Mouse (Mus musculus): ENCODE results near the gene Tap2. TPM values are rescaled to one million over a fixed set of nuclear protein-coding genes. Genes with fewer than 3 reads are reported as not detected.

The Tap2 gene
- total and polyA plus RNA-seq, 2 experiments from 2014 or later = 3.3 to 7.5 TPM

DNA sequence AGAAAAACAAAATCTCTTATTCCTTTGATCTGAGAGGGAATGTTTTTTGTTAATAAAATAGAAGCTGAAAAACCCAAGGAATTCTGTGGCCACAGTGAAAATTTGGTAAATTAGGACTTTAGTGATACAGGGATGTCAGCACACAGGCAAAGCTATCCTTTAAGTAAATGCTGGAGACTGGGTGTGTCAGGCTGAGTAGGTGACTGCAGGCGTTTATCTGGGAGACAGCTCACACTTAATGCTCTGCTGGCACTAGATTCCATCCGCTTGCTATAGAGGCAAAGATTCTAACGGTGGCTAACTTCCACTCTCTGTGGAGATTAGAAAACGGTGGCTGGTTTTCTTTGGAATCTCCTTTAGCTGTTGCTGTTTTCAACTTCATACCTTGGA, 32.8 kb upstream of the Tap2 start:
- WGBS = 13% methylated on average over 4 of the region's 4 CpGs
- Histone ChIP-seq H3K27me3 (ENCODE audit: control insufficient read depth, insufficient read depth, low read length) (0 out of 2 replicates have a peak, but pooled peaks cover 3% of the 10 kb centered on the region), H3K36me3 (replicated peaks; ENCODE audit: control insufficient read depth, insufficient read depth, low read length) (no peaks in the 10 kb centered on the region), H3K9me3 (replicated peaks; ENCODE audit: control insufficient read depth, low read length) (peaks cover 2% of the 10 kb centered on the region; the same call in 1 of the 2 replicates), H3K9ac (replicated peaks; ENCODE audit: low read depth, low read length) (no peak overlapping the region), H3K4me1 (ENCODE audit: control insufficient read depth, insufficient read depth) (no peaks in the 10 kb centered on the region), H3K27ac (ENCODE audit: low read depth) (no peak overlapping the region), H3K4me2 (ENCODE audit: low read depth, low read length) (no peak overlapping the region), H3K4me3 (ENCODE audit: low read depth, low read length) (no peak overlapping the region)
- DNase-seq (ENCODE audit: low spot score) = no peak
- ATAC-seq (ENCODE audit: insufficient read depth, low read depth) = no peak
- TF ChIP-seq CTCF (IDR thresholded peaks at IDR 0.05; ENCODE audit: low read depth) (no peak), EP300 (IDR thresholded peaks at IDR 0.05; ENCODE audit: low read depth) (no peak)

DNA sequence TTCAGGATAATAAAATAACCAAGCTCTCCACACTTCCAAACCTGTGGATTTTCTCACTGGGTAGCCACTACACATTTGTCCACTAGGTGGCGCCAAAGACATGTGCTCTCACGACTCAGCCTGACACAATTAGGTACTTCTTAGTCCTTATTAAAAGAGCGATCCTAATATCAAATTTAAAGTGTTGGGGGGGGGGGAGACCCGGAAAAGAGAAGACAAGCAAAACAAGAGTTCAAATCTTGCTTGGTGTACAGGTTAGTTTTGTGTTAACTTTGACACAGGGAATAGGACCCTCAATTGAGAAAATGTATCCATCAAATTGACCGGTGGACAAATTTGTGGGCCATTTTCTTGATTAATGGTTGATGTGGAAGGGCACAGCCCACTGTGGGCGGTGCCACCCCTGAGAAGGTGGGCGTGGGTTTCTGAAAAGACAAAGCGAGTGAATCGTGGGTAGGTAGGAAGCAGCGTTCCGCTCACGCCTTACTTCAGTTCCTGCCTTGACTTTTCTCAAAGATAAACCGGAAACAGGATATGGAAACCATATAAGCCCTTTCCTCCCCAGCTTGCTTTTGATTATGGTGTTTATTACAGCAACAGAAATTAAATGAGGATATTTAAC, 32.3 kb upstream of the Tap2 start:
- ATAC-seq (ENCODE audit: insufficient read depth, low read depth) (peak; percentile 53; the same call in 1 of the 2 replicates), DNase-seq (ENCODE audit: low spot score) (peak; percentile 37)
- TF ChIP-seq EP300 (IDR thresholded peaks at IDR 0.05; ENCODE audit: low read depth) = no peak
- TF ChIP-seq CTCF (IDR thresholded peaks at IDR 0.05; ENCODE audit: low read depth) = peak; percentile 97
- Histone ChIP-seq H3K4me3 (ENCODE audit: low read depth, low read length) (no peak overlapping the region), H3K36me3 (replicated peaks; ENCODE audit: control insufficient read depth, insufficient read depth, low read length) (no peaks in the 10 kb centered on the region), H3K4me1 (ENCODE audit: control insufficient read depth, insufficient read depth) (no peaks in the 10 kb centered on the region), H3K9ac (replicated peaks; ENCODE audit: low read depth, low read length) (no peak overlapping the region), H3K9me3 (replicated peaks; ENCODE audit: control insufficient read depth, low read length) (no peaks in the 10 kb centered on the region), H3K27me3 (ENCODE audit: control insufficient read depth, insufficient read depth, low read length) (0 out of 2 replicates have a peak, but pooled peaks cover 3% of the 10 kb centered on the region), H3K4me2 (ENCODE audit: low read depth, low read length) (peak overlapping the region; percentile 28; the same call in 1 of the 2 replicates), H3K27ac (ENCODE audit: low read depth) (no peak overlapping the region)
- WGBS = 37% methylated on average over 13 of the region's 13 CpGs

DNA sequence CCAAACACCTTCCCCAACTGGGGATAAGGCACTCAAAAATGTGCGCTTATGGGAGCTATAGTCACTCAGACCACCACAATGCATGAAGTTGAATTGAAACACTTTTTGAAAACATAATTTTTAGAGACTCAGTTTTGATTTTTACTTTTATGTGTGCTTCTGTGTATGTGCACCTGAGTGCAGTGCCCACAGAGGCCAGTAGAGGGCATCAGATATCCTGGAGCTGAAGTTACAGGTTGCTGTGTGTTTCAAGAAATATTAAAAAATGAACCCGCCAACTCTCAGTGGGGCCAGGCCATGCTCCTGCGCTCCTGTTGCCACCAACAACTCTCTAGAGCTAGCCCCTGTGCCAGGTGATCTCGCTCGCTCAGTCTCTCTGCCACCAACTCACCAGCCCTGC, 30.8 kb upstream of the Tap2 start:
- TF ChIP-seq EP300 (IDR thresholded peaks at IDR 0.05; ENCODE audit: low read depth) = no peak
- TF ChIP-seq CTCF (IDR thresholded peaks at IDR 0.05; ENCODE audit: low read depth) = no peak
- no peak for ATAC-seq (ENCODE audit: insufficient read depth, low read depth)
- no peak overlapping the region for H3K4me2 ChIP-seq (ENCODE audit: low read depth, low read length)
- 93% methylated on average over 5 of the region's 5 CpGs for WGBS
- H3K36me3 ChIP-seq (replicated peaks; ENCODE audit: control insufficient read depth, insufficient read depth, low read length) = no peaks in the 10 kb centered on the region
- H3K4me3 ChIP-seq (ENCODE audit: low read depth, low read length) = no peak overlapping the region
- 0 out of 2 replicates have a peak, but pooled peaks cover 3% of the 10 kb centered on the region for H3K27me3 ChIP-seq (ENCODE audit: control insufficient read depth, insufficient read depth, low read length)
- no peak for DNase-seq (ENCODE audit: low spot score)
- H3K4me1 ChIP-seq (ENCODE audit: control insufficient read depth, insufficient read depth) = no peaks in the 10 kb centered on the region
- H3K9ac ChIP-seq (replicated peaks; ENCODE audit: low read depth, low read length) = no peak overlapping the region
- no peak overlapping the region for H3K27ac ChIP-seq (ENCODE audit: low read depth)
- H3K9me3 ChIP-seq (replicated peaks; ENCODE audit: control insufficient read depth, low read length) = peaks cover 8% of the 10 kb centered on the region; the same call in 1 of the 2 replicates

DNA sequence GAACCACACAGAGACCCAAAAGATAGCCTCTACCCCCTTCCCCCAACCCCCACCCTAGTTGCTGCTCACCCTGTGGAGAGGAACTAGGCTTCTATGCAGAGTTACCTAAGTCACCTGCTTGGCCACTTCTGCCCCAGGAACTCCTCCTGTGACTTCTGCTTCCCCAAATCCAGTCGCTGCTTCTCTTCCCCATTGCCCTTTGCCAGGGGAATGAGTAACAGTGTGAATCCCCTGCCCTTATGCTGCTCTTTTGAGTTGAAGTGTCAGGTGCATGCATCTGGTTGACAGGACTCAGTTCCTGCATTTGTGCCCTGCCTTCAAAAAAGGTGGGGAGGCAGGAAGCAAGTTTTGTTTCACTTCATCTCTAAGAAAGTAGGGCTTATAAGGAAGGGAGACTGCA, 29.3 kb upstream of the Tap2 start:
- H3K9me3 ChIP-seq (replicated peaks; ENCODE audit: control insufficient read depth, low read length) = peaks cover 8% of the 10 kb centered on the region; the same call in 1 of the 2 replicates
- no peak for ATAC-seq (ENCODE audit: insufficient read depth, low read depth)
- H3K4me1 ChIP-seq (ENCODE audit: control insufficient read depth, insufficient read depth) = no peaks in the 10 kb centered on the region
- H3K36me3 ChIP-seq (replicated peaks; ENCODE audit: control insufficient read depth, insufficient read depth, low read length) = no peaks in the 10 kb centered on the region
- no peak overlapping the region for H3K4me2 ChIP-seq (ENCODE audit: low read depth, low read length)
- H3K9ac ChIP-seq (replicated peaks; ENCODE audit: low read depth, low read length) = no peak overlapping the region
- 0 out of 2 replicates have a peak, but pooled peaks cover 3% of the 10 kb centered on the region for H3K27me3 ChIP-seq (ENCODE audit: control insufficient read depth, insufficient read depth, low read length)
- WGBS = 67% methylated on average over 1 of the region's 1 CpGs
- no peak for DNase-seq (ENCODE audit: low spot score)
- H3K27ac ChIP-seq (ENCODE audit: low read depth) = no peak overlapping the region
- no peak overlapping the region for H3K4me3 ChIP-seq (ENCODE audit: low read depth, low read length)
- TF ChIP-seq EP300 (IDR thresholded peaks at IDR 0.05; ENCODE audit: low read depth) = no peak
- TF ChIP-seq CTCF (IDR thresholded peaks at IDR 0.05; ENCODE audit: low read depth) = no peak

DNA sequence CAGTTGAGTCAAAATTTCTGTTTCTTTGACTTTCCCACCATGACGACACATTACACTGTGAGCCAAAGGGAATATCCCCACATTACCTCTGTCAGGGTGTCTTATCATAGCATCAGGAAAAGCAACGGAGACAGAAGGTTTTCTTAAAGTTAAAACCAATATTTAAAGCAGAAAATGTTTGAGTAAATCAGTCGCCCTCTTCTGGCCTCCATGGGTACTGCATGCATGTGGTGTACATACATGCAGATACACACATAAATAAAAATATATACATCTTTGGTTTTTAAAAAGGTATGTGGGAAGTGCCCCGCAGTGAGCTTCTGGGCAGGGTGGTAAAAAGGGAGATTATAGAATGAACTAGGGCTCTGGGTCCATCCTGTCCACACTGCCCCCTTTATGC, 26.1 kb upstream of the Tap2 start:
- WGBS = 61% methylated on average over 4 of the region's 4 CpGs
- Histone ChIP-seq H3K4me1 (ENCODE audit: control insufficient read depth, insufficient read depth) (no peaks in the 10 kb centered on the region), H3K27ac (ENCODE audit: low read depth) (no peak overlapping the region), H3K9me3 (replicated peaks; ENCODE audit: control insufficient read depth, low read length) (peaks cover 8% of the 10 kb centered on the region; the same call in 1 of the 2 replicates), H3K36me3 (replicated peaks; ENCODE audit: control insufficient read depth, insufficient read depth, low read length) (no peaks in the 10 kb centered on the region), H3K4me3 (ENCODE audit: low read depth, low read length) (no peak overlapping the region), H3K27me3 (ENCODE audit: control insufficient read depth, insufficient read depth, low read length) (no peaks in the 10 kb centered on the region), H3K4me2 (ENCODE audit: low read depth, low read length) (no peak overlapping the region), H3K9ac (replicated peaks; ENCODE audit: low read depth, low read length) (no peak overlapping the region)
- ATAC-seq (ENCODE audit: insufficient read depth, low read depth) = no peak
- TF ChIP-seq EP300 (IDR thresholded peaks at IDR 0.05; ENCODE audit: low read depth) (no peak), CTCF (IDR thresholded peaks at IDR 0.05; ENCODE audit: low read depth) (no peak)
- no peak for DNase-seq (ENCODE audit: low spot score)

DNA sequence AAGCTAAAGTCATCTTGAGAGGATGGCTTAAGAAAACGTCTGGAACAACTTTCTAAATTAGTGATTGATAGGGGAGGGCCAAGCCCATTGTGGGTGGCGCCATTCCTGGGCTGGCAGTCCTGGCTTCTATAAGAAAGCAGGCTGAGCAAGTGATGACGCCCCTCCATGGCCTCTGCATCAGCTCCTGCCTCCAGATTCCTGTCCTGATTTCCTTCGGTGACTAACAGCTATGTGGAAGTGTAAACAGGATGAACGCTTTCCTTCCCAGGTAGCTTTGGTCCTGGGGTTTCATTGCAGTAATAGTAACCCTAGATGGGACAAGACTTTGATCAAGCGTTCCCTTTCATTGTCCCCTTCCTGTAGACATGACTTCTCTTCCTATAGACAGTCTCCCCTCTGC, 24.3 kb upstream of the Tap2 start:
- Histone ChIP-seq H3K4me1 (ENCODE audit: control insufficient read depth, insufficient read depth) (no peaks in the 10 kb centered on the region), H3K36me3 (replicated peaks; ENCODE audit: control insufficient read depth, insufficient read depth, low read length) (no peaks in the 10 kb centered on the region), H3K4me3 (ENCODE audit: low read depth, low read length) (no peak overlapping the region), H3K9ac (replicated peaks; ENCODE audit: low read depth, low read length) (no peak overlapping the region), H3K4me2 (ENCODE audit: low read depth, low read length) (no peak overlapping the region), H3K27me3 (ENCODE audit: control insufficient read depth, insufficient read depth, low read length) (0 out of 2 replicates have a peak, but pooled peaks cover 6% of the 10 kb centered on the region), H3K27ac (ENCODE audit: low read depth) (no peak overlapping the region), H3K9me3 (replicated peaks; ENCODE audit: control insufficient read depth, low read length) (peaks cover 8% of the 10 kb centered on the region; the same call in 1 of the 2 replicates)
- TF ChIP-seq EP300 (IDR thresholded peaks at IDR 0.05; ENCODE audit: low read depth) (no peak), CTCF (IDR thresholded peaks at IDR 0.05; ENCODE audit: low read depth) (no peak)
- DNase-seq (ENCODE audit: low spot score) = no peak
- no peak for ATAC-seq (ENCODE audit: insufficient read depth, low read depth)
- 53% methylated on average over 6 of the region's 6 CpGs for WGBS

All from heart, postnatal 0 days (tissue).